Mouse (Mus musculus): ENCODE results near the gene Chpt1. TPM values are rescaled to one million over a fixed set of nuclear protein-coding genes. Genes with fewer than 3 reads are reported as not detected.

Chpt1 gene
- total RNA-seq, 2 experiments from 2014 or later = 35.6 to 42.1 TPM

- DNase-seq (ENCODE audit: low spot score in 2 of 2) = no peak
- intact Hi-C loops (cut with DNase I) = no loop called here
Observed at GRCm38 (mm10) chr10:88412290-88412995, 91.4 kb downstream of the Chpt1 start.

DNA sequence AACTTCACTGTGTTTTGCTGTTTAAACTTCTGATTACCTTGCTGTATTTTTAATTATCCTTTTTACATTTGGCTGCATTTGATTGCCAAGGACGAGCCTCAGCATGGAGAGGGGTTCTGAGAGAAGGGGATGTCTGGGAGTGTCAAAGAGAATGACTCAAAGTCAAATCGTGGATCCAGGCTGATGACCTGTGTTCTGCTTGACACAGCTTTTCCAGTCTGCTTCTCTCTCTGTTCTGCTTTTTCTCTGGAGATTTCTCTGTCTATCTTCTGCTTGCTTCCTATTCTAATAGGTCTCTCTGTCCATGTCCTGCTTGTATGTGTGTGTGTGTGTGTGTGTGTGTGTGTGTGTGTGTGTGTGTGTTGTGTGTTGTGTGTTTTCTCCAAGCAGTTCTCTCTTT is 94.1 kb downstream of the Chpt1 start:
- DNase-seq (ENCODE audit: low spot score in 2 of 2) = no peak
- intact Hi-C loops (cut with DNase I) = no loop called here

DNA sequence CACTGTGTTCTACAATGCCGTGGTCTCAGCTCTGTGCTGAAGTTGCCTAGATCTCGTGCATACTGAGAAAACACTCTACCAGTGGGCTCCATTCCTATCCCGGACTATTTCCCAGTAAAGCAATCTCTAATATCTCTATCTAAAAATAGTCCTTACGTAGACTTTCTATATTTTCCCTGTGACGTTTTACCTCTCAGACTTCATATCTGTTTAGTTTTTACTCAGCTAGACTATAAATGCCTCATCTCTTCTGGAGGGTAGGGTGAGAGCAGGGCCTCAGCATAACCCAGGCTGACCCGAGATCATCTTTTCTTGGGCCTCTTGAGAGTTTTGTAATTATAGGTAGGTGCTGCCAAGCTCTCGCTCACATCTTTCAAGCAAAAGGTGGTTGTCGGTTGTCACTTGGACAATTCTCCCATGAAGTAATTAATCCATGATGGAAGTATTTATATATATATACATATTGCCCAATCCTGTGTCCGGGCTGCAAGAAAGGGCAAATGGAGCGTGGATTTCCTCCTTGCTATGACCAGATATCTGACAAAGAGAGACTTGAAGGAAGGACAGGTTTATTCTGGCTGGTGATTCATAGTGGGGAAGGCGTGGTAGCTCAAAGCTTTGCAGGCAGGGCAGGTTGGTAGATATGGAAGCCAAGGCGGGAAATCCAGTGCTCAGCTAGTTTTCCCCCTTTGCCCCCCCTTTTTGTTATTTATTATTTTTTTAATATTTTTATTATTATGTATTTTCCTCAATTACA is 95.8 kb downstream of the Chpt1 start:
- DNase-seq (ENCODE audit: low spot score in 2 of 2) = no peak
- intact Hi-C loops (cut with DNase I) = no loop called here

- no peak for DNase-seq (ENCODE audit: low spot score in 2 of 2)
- intact Hi-C loops (cut with DNase I) = no loop called here
Observed at GRCm38 (mm10) chr10:88405812-88406211, 98.1 kb downstream of the Chpt1 start.

- intact Hi-C loops (cut with DNase I) = no loop called here
Observed at GRCm38 (mm10) chr10:88404220-88404619, 99.7 kb downstream of the Chpt1 start.

GRCm38 (mm10) chr10:88403021-88403420 is 100.9 kb downstream of the Chpt1 start:
- intact Hi-C loops (cut with DNase I) = no loop called here
- no peak for DNase-seq (ENCODE audit: low spot score in 2 of 2)

More at GRCm38 (mm10) chr10:88404220-88404619, 99.7 kb downstream of the Chpt1 start:
- DNase-seq (ENCODE audit: low spot score in 2 of 2) = no peak

Other genes starting within 250 kb of the Chpt1 start
- 1 to 10 TPM; 1.0 to 1.1 TPM for gene Dram1, start 125.0 kb downstream of the Chpt1 start, total RNA-seq (2021)
- gene Gnptab, start 124.9 kb downstream of the Chpt1 start, total RNA-seq (2021) = 10 to 100 TPM; 71.4 to 76.5 TPM
- under 1 TPM; 0.59 to 0.84 TPM for gene Sycp3, start 44.5 kb downstream of the Chpt1 start, total RNA-seq (2021)
- 1 to 10 TPM; 6.1 TPM for gene Mybpc1, start 101.1 kb upstream of the Chpt1 start, total RNA-seq (2021)
- not detected for gene Spic, start 180.9 kb upstream of the Chpt1 start, total RNA-seq (2021)
- 100 to 1,000 TPM; 127 TPM for gene Arl1, start 226.8 kb upstream of the Chpt1 start, total RNA-seq (2021)